Mouse (Mus musculus): ENCODE results near the gene Zer1.
"Not testable (repeated sequence)": the region's sequence is repeated elsewhere in the genome, so short reads cannot be mapped to it uniquely, and the experiment has no call there.

The Zer1 gene

GRCm38 (mm10) chr2:30076959-30077358 is 47.4 kb downstream of the Zer1 start:
- no peak for DNase-seq

- no peak for DNase-seq
Measured at GRCm38 (mm10) chr2:30076439-30076838, 47.9 kb downstream of the Zer1 start.

GRCm38 (mm10) chr2:30075625-30076024 is 48.8 kb downstream of the Zer1 start:
- no peak for DNase-seq

- no peak for DNase-seq
Measured at GRCm38 (mm10) chr2:30073285-30073684, 51.1 kb downstream of the Zer1 start.

- no peak for DNase-seq
Measured at GRCm38 (mm10) chr2:30072875-30073274, 51.5 kb downstream of the Zer1 start.

GRCm38 (mm10) chr2:30067962-30068361 is 56.4 kb downstream of the Zer1 start:
- no peak for DNase-seq

GRCm38 (mm10) chr2:30067031-30067888 is 57.1 kb downstream of the Zer1 start:
- DNase-seq, result peak; percentile 39

- peak; percentile 96 for DNase-seq
Measured at GRCm38 (mm10) chr2:30066046-30066901, 58.1 kb downstream of the Zer1 start.

GRCm38 (mm10) chr2:30064298-30064697 is 60.1 kb downstream of the Zer1 start:
- DNase-seq, result no peak

- DNase-seq, result no peak
Measured at GRCm38 (mm10) chr2:30063791-30064190, 60.6 kb downstream of the Zer1 start.

GRCm38 (mm10) chr2:30063235-30063634 is 61.1 kb downstream of the Zer1 start:
- no peak for DNase-seq

- peak; percentile 70 for DNase-seq
Measured at GRCm38 (mm10) chr2:30062249-30063093, 61.9 kb downstream of the Zer1 start.

- peak; percentile 51 for DNase-seq
Measured at GRCm38 (mm10) chr2:30061215-30062166, 62.9 kb downstream of the Zer1 start.

- no peak for DNase-seq
Measured at GRCm38 (mm10) chr2:30058418-30058817, 66.0 kb downstream of the Zer1 start.

- DNase-seq, result no peak
Measured at GRCm38 (mm10) chr2:30057223-30057904, 67.0 kb downstream of the Zer1 start, which contains the start of gene Set. TSS of gene Set (plus strand) at chr2:30057378.

GRCm38 (mm10) chr2:30056736-30057135 is 67.6 kb downstream of the Zer1 start:
- DNase-seq, result no peak

GRCm38 (mm10) chr2:30055310-30055709 is 69.1 kb downstream of the Zer1 start:
- DNase-seq, result not testable (repeated sequence)

- DNase-seq, result no peak
Measured at GRCm38 (mm10) chr2:30051992-30052761, 72.2 kb downstream of the Zer1 start.

GRCm38 (mm10) chr2:30049831-30050230 is 74.6 kb downstream of the Zer1 start:
- no peak for DNase-seq

Data from lung, postnatal 36 days (tissue).